Mouse (Mus musculus) liver, postnatal 0 days (tissue): ENCODE measurements around the gene Kat2b.

Experiments
- CTCF ChIP-seq: sonication (generic); IDR thresholded peaks from 2 replicates; pipeline ENCODE4 v1.5.1; 2016; ENCODE audit warnings: antibody characterized with exemption, low read depth
- EP300 ChIP-seq: IDR thresholded peaks from 2 replicates; pipeline ENCODE4 v1.6.1; 2016; ENCODE audit warnings: antibody characterized with exemption, low read depth, mild to moderate bottlenecking

- no peak for TF ChIP-seq CTCF
- TF ChIP-seq EP300, result no peak
These were observed 13.0 kb downstream of the Kat2b start for GRCm38 (mm10) chr17:53579612-53580011.
